Mouse (Mus musculus): ENCODE data around the gene Riok2.

- TF ChIP-seq POLR2A (IDR thresholded peaks at IDR 0.05; ENCODE audit: borderline replicate concordance, low read depth, low read length) = no peak
- TF ChIP-seq CTCF (IDR thresholded peaks at IDR 0.05; ENCODE audit: low read depth, low read length) = no peak
Measured at GRCm38 (mm10) chr17:17398664-17399063, 24.6 kb downstream of the Riok2 start.

All from bone marrow macrophage, adult 2 months (primary cell).